Mouse (Mus musculus) G1E-ER4 (cell line): Measurements from ENCODE around the gene Olfr819. TPM values are rescaled to one million over a fixed set of nuclear protein-coding genes. Genes with fewer than 3 reads are reported as not detected.
"Not testable (repeated sequence)": the region's sequence is repeated elsewhere in the genome, so short reads cannot be mapped to it uniquely, and the experiment has no call there.

ENCODE experiments used
- GATA1 ChIP-seq: IDR thresholded peaks from one replicate; pipeline ENCODE4 v1.8.0; 2012; ENCODE audit warnings: low read length, inconsistent platforms
- polyA plus RNA-seq: library from polyadenylated mRNA; stranded (reverse); fragments of >175 nt; gene quantifications from 2 replicates; pipeline ENCODE4 v1.2.3, GENCODE M21; 2012

Gene Olfr819
- not detected in 2 replicates for polyA plus RNA-seq

- not testable (repeated sequence) for TF ChIP-seq GATA1
Observed at GRCm38 (mm10) chr10:129967166-129967565, at the start of gene Olfr819. Gene Olfr819, minus strand, starts transcription at chr10:129967266.

- no peak for TF ChIP-seq GATA1
Observed at GRCm38 (mm10) chr10:130012321-130012720, 45.3 kb upstream of the Olfr819 start, which contains the start of gene Olfr820. Gene Olfr820, plus strand, starts transcription at chr10:130012621.

DNA sequence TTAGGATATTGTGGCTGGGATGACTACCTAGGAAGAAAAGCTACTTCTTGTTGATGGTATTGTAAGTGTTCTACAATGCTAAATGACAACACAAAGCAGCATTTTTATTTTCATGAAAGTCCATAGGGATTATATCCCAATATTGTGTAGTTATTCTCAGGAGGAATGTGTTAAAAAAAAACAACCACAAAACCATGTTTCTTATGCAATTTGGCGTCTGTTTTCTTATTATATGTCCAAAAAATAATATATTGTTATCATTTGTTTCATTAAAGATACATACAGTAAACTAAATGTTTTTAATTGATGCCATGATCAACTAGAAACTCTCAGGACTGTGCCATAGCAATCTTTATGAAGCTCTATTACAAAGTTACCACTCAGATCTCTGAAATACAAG, 17.9 kb upstream of the Olfr819 start, which contains the start of gene Gm10310:
Gm10310 (minus strand) TSS at position 101 of the 400 bp plus-strand sequence.
- not testable (repeated sequence) for TF ChIP-seq GATA1

DNA sequence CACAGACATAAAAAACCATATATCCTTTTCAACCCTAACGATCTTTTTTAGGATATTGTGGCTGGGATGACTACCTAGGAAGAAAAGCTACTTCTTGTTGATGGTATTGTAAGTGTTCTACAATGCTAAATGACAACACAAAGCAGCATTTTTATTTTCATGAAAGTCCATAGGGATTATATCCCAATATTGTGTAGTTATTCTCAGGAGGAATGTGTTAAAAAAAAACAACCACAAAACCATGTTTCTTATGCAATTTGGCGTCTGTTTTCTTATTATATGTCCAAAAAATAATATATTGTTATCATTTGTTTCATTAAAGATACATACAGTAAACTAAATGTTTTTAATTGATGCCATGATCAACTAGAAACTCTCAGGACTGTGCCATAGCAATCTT, 9.0 kb upstream of the Olfr819 start, which contains the start of gene Olfr247:
Olfr247 (minus strand) TSS at position 101 of the 400 bp plus-strand sequence.
- not testable (repeated sequence) for TF ChIP-seq GATA1

DNA sequence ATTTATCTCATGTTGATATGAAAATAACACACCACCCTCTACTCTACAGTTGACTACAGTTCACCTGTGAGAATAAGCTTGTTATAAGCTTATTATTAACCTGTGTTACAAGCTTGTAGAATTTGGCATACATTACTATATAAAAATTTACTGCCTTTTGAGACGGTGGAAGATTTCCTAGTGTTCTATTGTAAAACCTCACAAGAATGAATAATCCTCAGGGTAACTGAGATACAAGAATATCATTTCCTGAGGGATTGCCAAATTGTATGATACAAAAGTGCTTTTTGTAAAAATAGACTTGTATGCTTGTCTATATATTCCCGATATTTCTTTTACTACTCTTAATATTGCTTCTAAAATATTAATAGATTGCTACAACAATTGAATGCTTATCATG, 18.1 kb downstream of the Olfr819 start, which contains the start of gene Olfr818:
Olfr818 (minus strand) TSS at position 101 of the 400 bp plus-strand sequence.
- TF ChIP-seq GATA1, result no peak

- TF ChIP-seq GATA1, result no peak
Observed at GRCm38 (mm10) chr10:129915497-129915896, 51.6 kb downstream of the Olfr819 start, which contains the start of gene Olfr816. Gene Olfr816, minus strand, starts transcription at chr10:129915597.

Other genes with a start within 250 kb of the Olfr819 start
- gene Olfr805, start 237.9 kb downstream of the Olfr819 start, polyA plus RNA-seq, result not detected in 2 replicates
- gene Olfr806, start 225.3 kb downstream of the Olfr819 start, polyA plus RNA-seq, result not detected in 2 replicates
- not detected in 2 replicates for gene Olfr807, start 209.5 kb downstream of the Olfr819 start, polyA plus RNA-seq
- not detected in 2 replicates for gene Olfr808, start 201.8 kb downstream of the Olfr819 start, polyA plus RNA-seq
- gene Olfr809, start 192.6 kb downstream of the Olfr819 start, polyA plus RNA-seq, result not detected in 2 replicates
- gene Olfr810, start 172.3 kb downstream of the Olfr819 start, polyA plus RNA-seq, result not detected in 2 replicates
- not detected in 2 replicates for gene Olfr811, start 162.9 kb downstream of the Olfr819 start, polyA plus RNA-seq
- gene Olfr812, start 121.2 kb downstream of the Olfr819 start, polyA plus RNA-seq, result not detected in 2 replicates
- gene Olfr813, start 111.9 kb downstream of the Olfr819 start, polyA plus RNA-seq, result not detected in 2 replicates
- gene Olfr814, start 87.4 kb downstream of the Olfr819 start, polyA plus RNA-seq, result not detected in 2 replicates
- not detected in 2 replicates for gene Olfr815, start 61.4 kb downstream of the Olfr819 start, polyA plus RNA-seq
- gene Olfr816, start 51.7 kb downstream of the Olfr819 start, polyA plus RNA-seq, result not detected in 2 replicates
- gene Olfr818, start 18.2 kb downstream of the Olfr819 start, polyA plus RNA-seq, result not detected in 2 replicates
- gene Olfr247, start 8.9 kb upstream of the Olfr819 start, polyA plus RNA-seq, result not detected in 2 replicates
- not detected in 2 replicates for gene Gm10310, start 17.8 kb upstream of the Olfr819 start, polyA plus RNA-seq
- not detected in 2 replicates for gene Olfr820, start 45.4 kb upstream of the Olfr819 start, polyA plus RNA-seq
- gene Olfr821, start 63.1 kb upstream of the Olfr819 start, polyA plus RNA-seq, result not detected in 2 replicates
- gene Olfr822, start 103.9 kb upstream of the Olfr819 start, polyA plus RNA-seq, result not detected in 2 replicates
- gene Olfr823, start 148.1 kb upstream of the Olfr819 start, polyA plus RNA-seq, result not detected in 2 replicates
- not detected in 2 replicates for gene Olfr824, start 162.7 kb upstream of the Olfr819 start, polyA plus RNA-seq
- not detected in 2 replicates for gene Olfr825, start 199.5 kb upstream of the Olfr819 start, polyA plus RNA-seq
- gene Olfr826, start 216.9 kb upstream of the Olfr819 start, polyA plus RNA-seq, result not detected in 2 replicates
- not detected in 2 replicates for gene Olfr827, start 247.1 kb upstream of the Olfr819 start, polyA plus RNA-seq